Mouse (Mus musculus) frontal cortex, postnatal 14 days (tissue): Measurements from ENCODE around the gene Klhl2.
A peak's percentile ranks its signal among the peaks of the same experiment; 100 is the strongest.

Source experiments
- DNase-seq, 2 experiments: peaks; one replicate each; pipeline ENCODE4 v3.0.0; 2022; ENCODE audit warnings: low spot score in 2 of 2

The Klhl2 gene

GRCm38 (mm10) chr8:64831656-64832055, 18.2 kb downstream of the Klhl2 start:
- DNase-seq, result no peak

GRCm38 (mm10) chr8:64829921-64830320, 19.9 kb downstream of the Klhl2 start:
- no peak for DNase-seq

GRCm38 (mm10) chr8:64829391-64829790, 20.4 kb downstream of the Klhl2 start:
- no peak for DNase-seq

GRCm38 (mm10) chr8:64828466-64828865, 21.4 kb downstream of the Klhl2 start:
- DNase-seq, result no peak

GRCm38 (mm10) chr8:64827356-64827755, 22.5 kb downstream of the Klhl2 start:
- DNase-seq, result no peak

GRCm38 (mm10) chr8:64826461-64826860, 23.4 kb downstream of the Klhl2 start:
- DNase-seq, result no peak

- no peak for DNase-seq
These were observed 25.9 kb downstream of the Klhl2 start for GRCm38 (mm10) chr8:64823905-64824304.

- DNase-seq, result no peak
These were observed 28.9 kb downstream of the Klhl2 start for GRCm38 (mm10) chr8:64820940-64821339.

- DNase-seq, result no peak
These were observed 38.0 kb downstream of the Klhl2 start for GRCm38 (mm10) chr8:64811790-64812189.

- no peak for DNase-seq
These were observed 38.7 kb downstream of the Klhl2 start for GRCm38 (mm10) chr8:64811083-64811482.

- DNase-seq, result no peak
These were observed 43.3 kb downstream of the Klhl2 start for GRCm38 (mm10) chr8:64806558-64806957.

- no peak for DNase-seq
These were observed 44.8 kb downstream of the Klhl2 start for GRCm38 (mm10) chr8:64804971-64805370.

GRCm38 (mm10) chr8:64799306-64799705, 50.5 kb downstream of the Klhl2 start:
- no peak for DNase-seq

- no peak for DNase-seq
These were observed 51.3 kb downstream of the Klhl2 start for GRCm38 (mm10) chr8:64798503-64798902.

GRCm38 (mm10) chr8:64797751-64798150, 52.1 kb downstream of the Klhl2 start:
- DNase-seq, result no peak

GRCm38 (mm10) chr8:64791250-64791881, 58.5 kb downstream of the Klhl2 start:
- no peak for DNase-seq

- DNase-seq, result no peak
These were observed 59.4 kb downstream of the Klhl2 start for GRCm38 (mm10) chr8:64790418-64790817.

GRCm38 (mm10) chr8:64788715-64789114, 61.1 kb downstream of the Klhl2 start:
- peak; percentile 28 to 34 for DNase-seq

GRCm38 (mm10) chr8:64786801-64787200, 63.0 kb downstream of the Klhl2 start:
- DNase-seq, result no peak

GRCm38 (mm10) chr8:64784235-64784634, 65.6 kb downstream of the Klhl2 start:
- DNase-seq, result no peak

- DNase-seq, result no peak
These were observed 67.9 kb downstream of the Klhl2 start for GRCm38 (mm10) chr8:64781947-64782346.

- DNase-seq, result no peak
These were observed 71.9 kb downstream of the Klhl2 start for GRCm38 (mm10) chr8:64777925-64778324.

GRCm38 (mm10) chr8:64774136-64774535, 75.7 kb downstream of the Klhl2 start:
- no peak for DNase-seq

GRCm38 (mm10) chr8:64770814-64771213, 79.0 kb downstream of the Klhl2 start:
- DNase-seq, result no peak
